Mouse (Mus musculus) layer of hippocampus, adult 11-12 months (tissue): ENCODE data around the gene Wdr54.

Experiments used
- DNase-seq: peaks from one replicate; pipeline ENCODE4 v3.0.0; 2022; ENCODE audit warnings: low spot score

Wdr54 gene

DNA sequence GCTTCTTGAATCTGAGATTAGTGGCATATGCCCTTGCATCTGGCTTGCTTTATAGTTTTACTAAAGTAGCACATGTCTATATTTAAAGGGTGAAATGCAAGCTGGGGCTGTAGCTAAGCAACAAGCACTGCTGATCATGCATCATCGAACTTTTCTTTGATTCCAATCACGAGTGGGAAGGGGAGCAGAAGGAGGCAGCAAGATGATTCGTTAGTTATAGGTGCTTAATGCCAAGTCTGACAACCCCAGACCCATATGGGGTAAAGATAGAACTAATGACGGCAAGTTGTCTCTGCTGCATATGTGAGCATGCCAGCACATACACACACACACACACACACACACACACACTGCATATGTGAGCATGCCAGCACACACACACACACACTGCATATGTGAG lies 52.0 kb downstream of the Wdr54 start:
- DNase-seq = peak; percentile 52

DNA sequence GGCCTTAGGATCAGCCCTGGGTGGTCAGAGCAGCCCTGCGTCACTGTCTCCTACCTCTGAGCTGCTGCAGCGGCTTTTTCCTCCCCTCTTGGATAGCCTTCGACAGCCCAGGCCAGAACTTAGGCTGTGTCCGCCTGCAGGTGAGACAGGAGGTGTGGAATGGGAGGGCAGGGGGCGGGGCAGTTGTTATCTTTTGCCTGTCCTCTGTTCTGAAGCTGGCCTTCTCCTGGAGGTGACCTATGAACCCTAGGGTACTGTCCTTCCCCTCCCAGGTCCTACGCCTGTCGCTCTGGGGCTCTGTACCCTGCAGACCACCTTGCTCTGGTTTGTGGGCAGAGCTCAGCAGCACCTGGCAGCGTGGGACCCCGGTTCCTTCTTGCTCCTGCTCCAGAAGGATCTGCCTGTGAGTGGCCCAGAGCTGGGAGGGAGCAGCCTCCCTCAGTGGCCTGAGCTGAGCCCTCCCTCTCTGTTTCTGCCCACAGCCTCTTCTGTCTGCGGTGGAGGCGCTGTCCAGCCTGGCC lies 53.0 kb downstream of the Wdr54 start:
- DNase-seq = no peak

DNA sequence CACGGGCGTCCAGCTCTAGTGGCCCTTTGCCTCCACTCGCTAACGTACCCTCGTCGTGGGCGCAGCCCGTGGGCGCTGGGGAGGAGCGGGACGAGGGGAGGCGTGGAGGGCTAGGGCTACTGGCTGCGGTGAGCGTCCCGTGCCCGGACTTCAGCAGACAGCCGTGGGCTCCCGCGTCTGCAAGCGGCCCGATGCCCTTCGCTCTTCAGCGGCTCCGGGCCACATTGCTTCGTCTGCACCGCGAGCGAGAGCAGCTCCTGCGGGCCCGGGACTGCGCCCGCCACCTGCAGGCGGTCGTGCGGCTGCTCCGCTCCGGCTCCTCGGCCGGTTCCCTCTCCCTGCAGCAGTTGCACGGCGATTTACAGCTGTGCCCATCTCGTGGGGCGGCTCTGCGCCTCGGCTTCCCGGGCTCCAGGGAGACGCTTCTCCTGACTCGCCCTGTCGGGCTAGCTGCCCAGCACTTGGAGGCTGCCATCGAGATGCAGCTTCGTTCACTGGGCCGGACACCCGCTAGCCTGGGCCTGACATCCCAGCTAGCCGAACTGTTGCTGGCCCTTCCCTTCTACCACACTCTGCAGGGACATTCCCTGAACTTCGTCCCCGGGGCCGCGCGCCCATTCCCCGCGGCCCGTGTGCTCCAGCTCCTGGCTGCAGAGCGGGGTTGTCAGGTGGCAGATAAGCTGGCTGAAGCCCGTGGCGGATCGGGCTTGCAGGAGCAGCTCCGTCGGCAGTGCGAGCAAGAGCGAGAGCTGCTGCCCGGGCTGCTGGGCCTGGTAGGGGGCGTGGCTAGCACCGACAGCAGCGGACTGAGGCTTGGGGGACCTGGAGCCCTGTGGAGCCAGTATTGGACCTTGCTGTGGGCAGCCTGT lies 54.3 kb downstream of the Wdr54 start:
- no peak for DNase-seq

DNA sequence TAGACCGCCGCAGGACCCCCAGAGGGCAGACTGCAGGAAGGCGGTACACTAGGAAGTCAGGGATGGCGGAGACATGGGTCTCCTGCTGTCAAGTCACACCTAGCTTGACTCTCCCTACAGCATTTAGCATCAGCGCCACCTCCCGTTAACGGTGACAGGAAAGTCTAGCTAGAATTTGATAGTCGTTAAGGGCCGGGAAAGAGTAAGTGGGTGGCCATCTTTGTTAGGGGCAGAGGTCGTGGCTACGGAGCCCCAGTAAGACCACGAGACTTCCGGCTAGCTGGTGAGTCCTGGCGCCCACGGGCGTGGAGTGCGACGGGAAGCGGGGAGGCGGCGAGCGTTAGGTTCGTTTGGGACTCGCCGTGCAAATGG lies 54.9 kb downstream of the Wdr54 start, which contains the start of the genes Ccdc142 and Gm42688:
Ccdc142 (plus strand) TSS at position 286 of the 372 bp plus-strand sequence.
Gm42688 (plus strand) TSS at position 302 of the 372 bp plus-strand sequence.
- DNase-seq = peak; percentile 94
